Mouse (Mus musculus) bone marrow macrophage, adult 2 months (primary cell): ENCODE measurements around the gene Scg3. TPM values are rescaled to one million over a fixed set of nuclear protein-coding genes. Genes with fewer than 3 reads are reported as not detected.
A peak's percentile ranks its signal among the peaks of the same experiment; 100 is the strongest.

ENCODE experiments used
- H3K27ac ChIP-seq: 2 replicates; pipeline ENCODE4 v1.5.1; 2012; ENCODE audit warnings: low read depth, low read length; ENCODE audit not compliant: insufficient read depth
- H3K4me1 ChIP-seq: 2 replicates; pipeline ENCODE4 v1.6.1; 2012; ENCODE audit warnings: low read length; ENCODE audit not compliant: control insufficient read depth, insufficient read depth
- H3K4me3 ChIP-seq: 2 replicates; pipeline ENCODE4 v1.5.1; 2012; ENCODE audit warnings: mild to moderate bottlenecking, low read length, moderate library complexity; ENCODE audit not compliant: insufficient read depth
- CTCF ChIP-seq: IDR thresholded peaks from 2 replicates; pipeline ENCODE4 v1.5.1; 2012; ENCODE audit warnings: low read depth, mild to moderate bottlenecking, low read length, moderate library complexity
- POLR2A ChIP-seq: IDR thresholded peaks from 2 replicates; pipeline ENCODE4 v1.6.1; 2012; ENCODE audit warnings: mild to moderate bottlenecking, low read depth, low read length, borderline replicate concordance
- polyA plus RNA-seq: library from polyadenylated mRNA; stranded (reverse); fragments of >200 nt; gene quantifications from 2 replicates; pipeline ENCODE4 v1.2.4, GENCODE M21; 2012; ENCODE audit not compliant: missing spikeins, insufficient read depth, insufficient read length

Scg3 gene
- not detected in 2 replicates for polyA plus RNA-seq

DNA sequence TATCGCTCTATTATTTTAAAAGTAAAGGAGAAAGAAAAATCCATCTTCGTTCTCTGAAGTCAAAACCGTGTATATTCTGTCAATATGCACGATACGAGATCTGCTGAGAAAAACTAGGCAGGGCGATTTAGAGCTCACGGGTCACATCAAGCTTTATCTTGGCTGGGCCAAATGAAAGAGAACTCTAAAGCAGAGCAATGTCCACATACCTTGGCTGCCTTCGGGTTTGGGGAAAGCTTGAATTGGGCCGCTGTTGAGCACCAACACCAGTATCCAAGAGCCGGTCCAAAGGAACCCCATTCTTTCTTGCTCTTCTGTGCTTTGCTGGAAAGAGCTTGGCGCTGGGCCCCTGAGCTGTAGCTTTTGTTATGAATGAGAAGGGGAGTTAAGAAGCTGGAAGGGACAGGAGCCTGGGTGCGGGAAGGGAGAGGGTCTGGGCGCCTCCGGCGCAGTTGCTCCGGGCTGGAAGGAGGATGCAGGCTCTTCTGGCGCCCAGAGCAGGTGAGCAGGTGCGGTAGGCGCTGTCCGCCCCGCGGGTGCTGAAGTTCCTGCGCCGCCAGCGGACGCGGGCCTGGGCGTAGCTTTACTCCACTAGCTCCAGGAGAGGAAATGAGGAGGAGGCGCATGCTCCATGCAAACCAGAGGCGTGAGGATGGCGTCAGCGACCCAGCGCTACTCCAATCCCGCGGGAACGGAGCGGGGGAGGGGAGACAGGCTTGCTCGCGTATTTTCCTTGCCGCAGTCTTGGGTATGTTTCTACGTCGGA is at the start of gene Scg3:
Scg3 (minus strand) TSS at position 631 of the 766 bp plus-strand sequence.
- H3K27ac ChIP-seq = no peak within 1 kb of the TSS
- no peaks in the 10 kb centered on the region for H3K4me1 ChIP-seq
- H3K4me3 ChIP-seq = no peak within 1 kb of the TSS
- TF ChIP-seq POLR2A = no peak
- no peak for TF ChIP-seq CTCF

DNA sequence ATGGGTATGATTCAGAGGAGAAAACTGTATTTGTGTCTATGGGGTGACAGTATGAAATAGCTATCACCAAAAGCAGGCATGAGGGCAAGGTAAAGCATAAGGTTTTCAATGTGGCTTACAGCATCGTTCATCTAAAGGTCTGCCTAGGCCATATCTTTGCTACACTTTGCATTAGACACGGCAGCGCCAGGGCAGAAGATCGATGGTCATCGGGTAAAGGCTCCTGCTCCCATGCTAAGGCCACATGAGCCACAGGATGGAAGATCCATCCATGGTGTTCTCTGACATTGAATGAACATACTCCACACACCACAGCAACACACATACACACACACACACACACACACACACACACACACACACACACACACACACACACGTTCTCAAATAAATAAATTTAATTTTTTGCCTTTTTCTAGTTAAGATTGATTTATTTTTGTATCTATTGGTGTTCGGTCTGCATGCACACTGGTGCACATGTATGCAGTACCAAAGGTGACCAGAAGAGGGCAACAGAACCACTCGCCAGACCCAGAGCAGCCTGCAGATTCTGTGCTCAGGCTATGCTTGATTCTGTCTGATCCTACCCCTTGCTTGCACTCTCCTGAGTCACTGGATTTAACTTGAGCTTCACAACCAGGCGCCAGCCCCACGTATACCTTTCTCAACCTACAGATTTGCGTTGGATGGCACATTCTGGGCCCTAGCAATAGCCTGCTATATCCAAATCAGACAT is 36.3 kb upstream of the Scg3 start:
- Histone ChIP-seq H3K4me1 (no peaks in the 10 kb centered on the region), H3K27ac (no peak overlapping the region), H3K4me3 (no peak overlapping the region)
- TF ChIP-seq POLR2A = no peak
- peak; percentile 59 for TF ChIP-seq CTCF

DNA sequence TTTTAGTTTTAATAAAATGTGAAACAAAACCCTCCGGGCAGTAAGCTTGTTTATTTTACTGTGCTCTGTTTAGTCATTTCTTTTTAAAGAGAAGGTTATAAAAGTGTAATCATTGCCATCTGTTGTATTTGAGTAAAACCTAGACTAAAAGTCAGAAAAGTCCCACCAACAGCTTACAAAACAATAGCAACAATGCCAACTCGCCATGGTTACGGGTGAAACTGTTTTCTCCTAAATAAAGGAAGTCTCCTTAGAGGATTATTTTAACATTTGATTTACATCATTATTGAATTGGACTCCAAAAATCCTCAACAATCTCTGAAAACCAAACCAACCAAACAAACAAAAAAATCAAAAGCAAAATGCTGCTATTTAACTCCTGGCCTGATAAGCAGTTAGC is 35.6 kb upstream of the Scg3 start:
- no peak overlapping the region for H3K4me3 ChIP-seq
- no peak for TF ChIP-seq CTCF
- no peak for TF ChIP-seq POLR2A
- no peaks in the 10 kb centered on the region for H3K4me1 ChIP-seq
- H3K27ac ChIP-seq = no peak overlapping the region

DNA sequence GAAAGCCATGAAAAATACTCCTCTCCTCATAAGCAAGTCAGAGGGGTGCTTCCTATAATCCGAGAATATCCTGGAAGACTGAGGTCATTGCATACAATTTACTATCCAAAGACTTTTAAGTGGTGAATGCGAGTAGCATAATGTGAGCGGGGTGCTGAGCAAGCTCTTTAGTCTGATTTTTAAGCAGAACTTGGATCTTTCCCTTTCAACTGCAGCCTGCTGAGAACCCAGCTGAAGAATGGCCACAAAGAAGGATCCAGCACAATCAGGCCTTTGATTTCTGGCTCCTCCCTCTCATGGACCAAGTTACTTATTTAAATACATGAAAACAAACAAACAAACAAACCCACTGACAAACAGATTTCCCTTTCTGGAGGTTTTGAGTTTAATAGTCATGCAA is 916 bp upstream of the Scg3 start:
- Histone ChIP-seq H3K4me1 (no peaks in the 10 kb centered on the region), H3K27ac (no peak overlapping the region), H3K4me3 (no peak overlapping the region)
- TF ChIP-seq CTCF (no peak), POLR2A (no peak)

DNA sequence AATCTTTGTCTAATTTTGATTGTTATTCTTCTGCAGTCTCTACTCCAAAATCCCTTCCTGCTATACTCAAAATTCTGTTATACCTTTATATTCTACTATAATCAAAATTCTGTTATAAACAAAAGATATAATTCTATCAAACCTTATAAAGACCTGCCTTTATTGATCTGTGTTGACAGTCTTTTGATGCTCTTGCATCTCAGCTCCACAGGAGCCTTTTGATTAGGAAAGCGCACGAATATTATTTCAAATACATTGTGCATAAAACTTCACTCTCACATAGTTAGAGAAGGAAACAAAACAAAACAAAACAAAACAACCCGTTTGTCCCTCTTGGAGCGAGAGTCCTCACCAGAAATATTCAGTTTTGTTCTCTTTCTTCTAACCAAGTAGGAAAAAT is 436 bp upstream of the Scg3 start:
- no peaks in the 10 kb centered on the region for H3K4me1 ChIP-seq
- H3K27ac ChIP-seq = no peak overlapping the region
- no peak overlapping the region for H3K4me3 ChIP-seq
- TF ChIP-seq CTCF = no peak
- no peak for TF ChIP-seq POLR2A

DNA sequence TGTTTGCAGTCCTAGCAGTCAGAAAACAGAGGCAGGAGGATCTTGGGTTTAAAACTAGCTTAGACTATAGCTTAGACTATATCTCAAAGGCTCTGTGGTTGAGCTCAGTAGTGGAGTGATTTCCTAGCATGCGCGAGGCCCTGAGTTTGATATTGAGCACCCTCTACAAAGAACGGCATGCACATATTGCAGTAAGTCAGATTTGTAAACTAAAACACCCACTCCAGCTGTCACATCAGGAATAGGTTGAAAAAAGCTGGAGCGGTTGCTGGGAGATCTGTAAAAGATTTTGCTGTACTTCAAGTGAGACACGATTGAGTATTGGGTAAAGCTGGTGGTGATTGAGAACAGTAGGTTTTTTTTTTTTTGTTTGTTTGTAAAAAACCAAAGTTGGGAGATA is 3.2 kb downstream of the Scg3 start:
- H3K4me3 ChIP-seq = no peak overlapping the region
- TF ChIP-seq CTCF = no peak
- TF ChIP-seq POLR2A = no peak
- H3K4me1 ChIP-seq = no peaks in the 10 kb centered on the region
- no peak overlapping the region for H3K27ac ChIP-seq

DNA sequence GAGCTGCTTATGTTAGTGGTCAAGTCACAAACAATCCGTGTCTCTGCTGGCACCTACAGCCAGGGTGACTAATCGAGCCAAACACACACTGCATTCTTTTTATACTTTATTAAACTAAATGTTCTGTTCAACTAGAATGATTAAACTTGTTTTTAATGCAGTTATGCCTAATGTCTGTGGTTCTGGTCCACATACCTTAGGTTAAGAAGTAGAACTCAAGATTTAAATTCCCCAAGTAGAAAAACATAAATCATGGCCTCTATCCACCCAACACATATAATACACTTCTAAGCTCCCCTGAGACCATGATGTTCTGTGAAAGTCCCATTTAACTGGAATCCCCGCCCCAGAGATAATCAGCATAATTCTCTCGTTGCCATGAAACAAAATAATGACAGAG is 4.2 kb downstream of the Scg3 start:
- H3K4me1 ChIP-seq = no peaks in the 10 kb centered on the region
- no peak overlapping the region for H3K4me3 ChIP-seq
- TF ChIP-seq POLR2A (no peak), CTCF (no peak)
- H3K27ac ChIP-seq = no peak overlapping the region

DNA sequence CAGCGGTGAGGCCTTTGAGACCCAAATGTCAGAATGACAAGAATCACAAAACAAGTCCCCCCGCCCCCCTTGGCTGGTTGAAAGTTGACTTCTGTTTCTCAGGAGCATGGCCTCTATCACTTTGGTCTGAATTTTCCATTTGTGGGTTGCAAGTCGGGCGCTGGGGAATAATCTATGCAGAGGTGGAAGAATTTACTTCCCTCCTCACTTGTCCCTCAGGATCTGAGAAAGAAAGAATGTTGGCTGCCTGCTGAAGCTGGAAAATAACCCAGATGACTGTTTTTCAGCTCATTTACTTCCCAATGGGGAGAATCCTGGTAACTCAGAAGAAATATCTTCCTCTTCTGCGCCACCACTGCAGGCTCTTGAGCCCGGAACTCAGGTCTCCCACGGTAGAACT is 5.5 kb downstream of the Scg3 start:
- Histone ChIP-seq H3K27ac (no peak overlapping the region), H3K4me1 (no peaks in the 10 kb centered on the region), H3K4me3 (no peak overlapping the region)
- TF ChIP-seq POLR2A = no peak
- no peak for TF ChIP-seq CTCF

DNA sequence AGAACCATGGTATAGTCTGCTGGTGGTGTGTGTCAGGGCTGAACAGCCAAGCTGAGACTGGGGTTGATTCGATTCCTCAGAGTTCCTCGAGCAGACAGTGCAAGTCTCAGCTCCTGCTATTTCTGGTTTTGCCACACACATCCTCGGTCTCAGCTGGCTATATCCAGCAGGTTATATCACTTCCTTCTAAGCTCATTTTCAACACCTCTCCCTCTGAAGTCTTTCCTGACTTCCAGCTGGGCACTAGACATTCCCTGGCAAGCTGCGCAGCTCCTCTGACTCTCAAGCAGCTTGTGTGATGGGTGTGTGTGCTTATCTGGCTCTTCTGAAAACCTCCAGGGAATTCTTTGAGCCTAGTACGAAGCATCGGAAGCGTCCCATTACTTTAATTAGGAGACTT is 7.6 kb downstream of the Scg3 start:
- TF ChIP-seq CTCF = no peak
- Histone ChIP-seq H3K27ac (no peak overlapping the region), H3K4me1 (no peaks in the 10 kb centered on the region), H3K4me3 (no peak overlapping the region)

DNA sequence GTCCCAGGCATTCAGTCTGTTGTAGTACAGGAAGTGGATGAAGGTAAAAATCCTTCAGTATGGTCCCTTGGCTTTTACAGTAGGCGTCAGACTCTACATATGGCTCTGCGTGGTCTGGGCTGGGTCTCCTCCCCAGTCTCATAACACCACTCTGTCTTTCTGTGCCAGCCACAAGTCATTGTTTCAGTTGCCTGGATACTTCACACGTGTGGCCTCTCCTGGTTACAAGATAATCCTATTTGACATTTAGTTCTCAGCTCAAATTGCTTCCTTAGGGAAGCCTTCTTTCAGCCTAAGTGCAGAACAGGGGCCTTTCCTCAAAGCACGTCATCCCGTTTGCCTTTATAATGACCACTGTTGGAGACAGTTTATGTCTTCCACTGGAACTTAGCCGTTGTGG is 11.1 kb downstream of the Scg3 start:
- TF ChIP-seq POLR2A = no peak
- Histone ChIP-seq H3K4me1 (no peaks in the 10 kb centered on the region), H3K4me3 (no peak overlapping the region)

More for the DNA sequence above, 11.1 kb downstream of the Scg3 start:
- no peak overlapping the region for H3K27ac ChIP-seq
